Mouse (Mus musculus): ENCODE measurements around the gene Lhx9. TPM values are rescaled to one million over a fixed set of nuclear protein-coding genes. Genes with fewer than 3 reads are reported as not detected.

The Lhx9 gene
- polyA plus RNA-seq, 1 experiment from 2014 or later = 0.38 TPM

GRCm38 (mm10) chr1:138846131-138846530 is 2.2 kb downstream of the Lhx9 start:
- H3K27me3 ChIP-seq = peaks cover 92% of the 10 kb centered on the region
- H3K27ac ChIP-seq = no peak overlapping the region
- peaks cover 47% of the 10 kb centered on the region for H3K4me1 ChIP-seq
- no peak overlapping the region for H3K9ac ChIP-seq
- WGBS = 3% methylated on average over 12 of the region's 12 CpGs
- no peak overlapping the region for H3K4me3 ChIP-seq (replicated peaks)
- peaks cover 5% of the 10 kb centered on the region; the same call in 1 of the 2 replicates for H3K36me3 ChIP-seq
- ATAC-seq (replicated peaks; ENCODE audit: low FRiP score) = no peak
- no peak overlapping the region for H3K4me2 ChIP-seq
- no peaks in the 10 kb centered on the region for H3K9me3 ChIP-seq (replicated peaks)

- Histone ChIP-seq H3K27ac (no peak overlapping the region), H3K4me2 (no peak overlapping the region), H3K4me3 (replicated peaks) (no peak overlapping the region), H3K27me3 (peaks cover 92% of the 10 kb centered on the region), H3K9me3 (replicated peaks) (no peaks in the 10 kb centered on the region), H3K36me3 (no peaks in the 10 kb centered on the region), H3K4me1 (peaks cover 49% of the 10 kb centered on the region), H3K9ac (no peak overlapping the region)
- no peak for ATAC-seq (replicated peaks; ENCODE audit: low FRiP score)
- WGBS = 15% methylated on average over 3 of the region's 3 CpGs
These were observed 2.9 kb downstream of the Lhx9 start for GRCm38 (mm10) chr1:138845481-138845880.

GRCm38 (mm10) chr1:138844166-138844565 is 4.2 kb downstream of the Lhx9 start:
- peak overlapping the region; percentile 36; the same call in 1 of the 2 replicates for H3K4me3 ChIP-seq (replicated peaks)

GRCm38 (mm10) chr1:138843361-138844091 is 4.9 kb downstream of the Lhx9 start:
- H3K4me2 ChIP-seq = peak overlapping the region; percentile 59
- no peak for ATAC-seq (replicated peaks; ENCODE audit: low FRiP score)
- no peak overlapping the region for H3K9ac ChIP-seq
- no peaks in the 10 kb centered on the region for H3K36me3 ChIP-seq
- H3K4me1 ChIP-seq = peaks cover 44% of the 10 kb centered on the region
- under 1% methylated on average over 35 of the region's 35 CpGs for WGBS
- peak overlapping the region; percentile 36 for H3K4me3 ChIP-seq (replicated peaks)
- no peaks in the 10 kb centered on the region for H3K9me3 ChIP-seq (replicated peaks)
- no peak overlapping the region for H3K27ac ChIP-seq
- H3K27me3 ChIP-seq = peaks cover 94% of the 10 kb centered on the region

More at GRCm38 (mm10) chr1:138844166-138844565, 4.2 kb downstream of the Lhx9 start:
- H3K9ac ChIP-seq = no peak overlapping the region
- peaks cover 48% of the 10 kb centered on the region for H3K4me1 ChIP-seq
- no peak for ATAC-seq (replicated peaks; ENCODE audit: low FRiP score)
- no peaks in the 10 kb centered on the region for H3K9me3 ChIP-seq (replicated peaks)
- peak overlapping the region; percentile 59; the same call in 1 of the 2 replicates for H3K4me2 ChIP-seq
- 8% methylated on average over 3 of the region's 3 CpGs for WGBS
- peaks cover 94% of the 10 kb centered on the region for H3K27me3 ChIP-seq
- no peak overlapping the region for H3K27ac ChIP-seq
- H3K36me3 ChIP-seq = no peaks in the 10 kb centered on the region

- Histone ChIP-seq H3K9ac (no peak overlapping the region), H3K36me3 (no peaks in the 10 kb centered on the region), H3K4me1 (peaks cover 43% of the 10 kb centered on the region), H3K27ac (no peak overlapping the region), H3K4me2 (peak overlapping the region; percentile 61; the same call in 1 of the 2 replicates), H3K9me3 (replicated peaks) (no peaks in the 10 kb centered on the region), H3K4me3 (replicated peaks) (no peak overlapping the region), H3K27me3 (peaks cover 94% of the 10 kb centered on the region)
- WGBS = 3% methylated on average over 10 of the region's 10 CpGs
- no peak for ATAC-seq (replicated peaks; ENCODE audit: low FRiP score)
These were observed 5.6 kb downstream of the Lhx9 start for GRCm38 (mm10) chr1:138842756-138843155.

- Histone ChIP-seq H3K4me2 (peak overlapping the region; percentile 61), H3K36me3 (no peaks in the 10 kb centered on the region), H3K4me1 (peaks cover 41% of the 10 kb centered on the region), H3K27me3 (peaks cover 96% of the 10 kb centered on the region), H3K9ac (no peak overlapping the region), H3K27ac (no peak overlapping the region), H3K9me3 (replicated peaks) (no peaks in the 10 kb centered on the region), H3K4me3 (replicated peaks) (peak overlapping the region; percentile 39)
- WGBS = under 1% methylated on average over 8 of the region's 8 CpGs
- peak; percentile 33; the same call in 1 of the 2 replicates for ATAC-seq (replicated peaks; ENCODE audit: low FRiP score)
These were observed 6.1 kb downstream of the Lhx9 start for GRCm38 (mm10) chr1:138842315-138842714.

- Histone ChIP-seq H3K9ac (0 out of 2 replicates have a peak overlapping the region, but pooled peaks have one; percentile 3), H3K4me1 (peaks cover 37% of the 10 kb centered on the region), H3K27me3 (peaks cover 97% of the 10 kb centered on the region), H3K36me3 (no peaks in the 10 kb centered on the region), H3K9me3 (replicated peaks) (no peaks in the 10 kb centered on the region), H3K4me3 (replicated peaks) (peak overlapping the region; percentile 39), H3K27ac (no peak overlapping the region), H3K4me2 (peak overlapping the region; percentile 61)
- peak; percentile 33; the same call in 1 of the 2 replicates for ATAC-seq (replicated peaks; ENCODE audit: low FRiP score)
- WGBS = 2% methylated on average over 54 of the region's 54 CpGs
These were observed 6.9 kb downstream of the Lhx9 start for GRCm38 (mm10) chr1:138841306-138842095.

- Histone ChIP-seq H3K4me1 (peaks cover 37% of the 10 kb centered on the region), H3K9ac (no peak overlapping the region), H3K27ac (no peak overlapping the region), H3K27me3 (peaks cover 97% of the 10 kb centered on the region), H3K9me3 (replicated peaks) (no peaks in the 10 kb centered on the region), H3K4me3 (replicated peaks) (peak overlapping the region; percentile 39; the same call in 1 of the 2 replicates), H3K4me2 (peak overlapping the region; percentile 61), H3K36me3 (no peaks in the 10 kb centered on the region)
- 5% methylated on average over 25 of the region's 25 CpGs for WGBS
- no peak for ATAC-seq (replicated peaks; ENCODE audit: low FRiP score)
These were observed 7.7 kb downstream of the Lhx9 start for GRCm38 (mm10) chr1:138840440-138841305.

GRCm38 (mm10) chr1:138839809-138840430 is 8.5 kb downstream of the Lhx9 start:
- no peak for ATAC-seq (replicated peaks; ENCODE audit: low FRiP score)
- Histone ChIP-seq H3K9me3 (replicated peaks) (no peaks in the 10 kb centered on the region), H3K4me3 (replicated peaks) (no peak overlapping the region), H3K27ac (no peak overlapping the region), H3K4me2 (no peak overlapping the region), H3K27me3 (peaks cover 97% of the 10 kb centered on the region), H3K9ac (no peak overlapping the region), H3K4me1 (peaks cover 37% of the 10 kb centered on the region), H3K36me3 (no peaks in the 10 kb centered on the region)
- WGBS = 7% methylated on average over 16 of the region's 16 CpGs

GRCm38 (mm10) chr1:138839291-138839690 is 9.1 kb downstream of the Lhx9 start:
- Histone ChIP-seq H3K27me3 (peaks cover 97% of the 10 kb centered on the region), H3K36me3 (no peaks in the 10 kb centered on the region), H3K27ac (no peak overlapping the region), H3K4me2 (no peak overlapping the region), H3K9me3 (replicated peaks) (no peaks in the 10 kb centered on the region), H3K9ac (no peak overlapping the region), H3K4me1 (peaks cover 37% of the 10 kb centered on the region), H3K4me3 (replicated peaks) (no peak overlapping the region)
- no peak for ATAC-seq (replicated peaks; ENCODE audit: low FRiP score)
- WGBS = 7% methylated on average over 2 of the region's 2 CpGs
